Mouse (Mus musculus) erythroblast, embryonic 14.5 days (primary cell): ENCODE data around the gene Cpt1a.

ENCODE experiments used
- GATA1 ChIP-seq: IDR thresholded peaks from 2 replicates; pipeline ENCODE4 v1.6.1; 2012; ENCODE audit warnings: low read length, inconsistent platforms, mixed read lengths
- TAL1 ChIP-seq: IDR thresholded peaks from 3 replicates; pipeline ENCODE4 v1.6.1; 2012; ENCODE audit warnings: low read length, inconsistent platforms, mixed read lengths

DNA sequence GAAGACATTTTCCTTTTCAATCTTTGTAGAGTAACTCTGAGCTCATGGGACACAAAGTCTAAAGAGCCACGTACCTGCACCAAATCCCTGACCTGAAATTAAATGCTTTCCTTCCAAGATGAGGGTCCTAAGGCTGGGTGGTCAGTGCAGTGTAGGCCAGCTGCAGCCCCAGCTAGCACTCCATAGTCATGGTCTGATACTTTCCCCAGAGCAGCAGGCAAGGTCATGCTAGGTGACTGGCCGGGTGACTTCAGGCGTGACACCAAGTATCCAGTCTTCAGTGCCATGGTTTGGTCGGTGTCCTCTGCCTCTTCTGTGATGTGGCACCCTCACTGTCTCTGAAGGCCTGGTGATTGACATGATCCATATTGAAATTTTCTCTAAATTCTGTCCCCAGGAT is 77.9 kb downstream of the Cpt1a start:
- TF ChIP-seq GATA1 (no peak), TAL1 (no peak)
